Mouse (Mus musculus) layer of hippocampus, adult 2 months (tissue): ENCODE measurements around the gene Il16. TPM values are rescaled to one million over a fixed set of nuclear protein-coding genes. Genes with fewer than 3 reads are reported as not detected.
A peak's percentile ranks its signal among the peaks of the same experiment; 100 is the strongest.

Source experiments
- DNase-seq, 2 experiments: peaks; one replicate each; pipeline ENCODE4 v3.0.0; 2022; ENCODE audit warnings: low spot score in 2 of 2
- H3K27ac ChIP-seq: fragments of 200-600 bp; 2 replicates; pipeline ENCODE4 v1.8.1; 2022
- H3K4me3 ChIP-seq: fragments of 200-600 bp; 2 replicates; pipeline ENCODE4 v1.8.1; 2022; ENCODE audit warnings: mild to moderate bottlenecking
- CTCF ChIP-seq: fragments of 200-600 bp; conservative IDR thresholded peaks from 2 replicates; pipeline ENCODE4 v1.8.1; 2022; ENCODE audit warnings: antibody characterized with exemption, mild to moderate bottlenecking, moderate library complexity
- total RNA-seq, 2 experiments: library from RNA; stranded (reverse); gene quantifications; 2 replicates each; pipeline ENCODE4 v1.2.3; 2021

Il16 gene
- total RNA-seq, 2 experiments from 2014 or later: 67.3 to 70.3 TPM

- Histone ChIP-seq H3K4me3 (no peak overlapping the region), H3K27ac (no peak overlapping the region)
- no peak for DNase-seq
- no peak for TF ChIP-seq CTCF
These were observed 118.2 kb downstream of the Il16 start for GRCm38 (mm10) chr7:83627369-83627768.

GRCm38 (mm10) chr7:83626557-83627257, 118.8 kb downstream of the Il16 start:
- Histone ChIP-seq H3K27ac (no peak overlapping the region), H3K4me3 (no peak overlapping the region)
- DNase-seq: no peak
- no peak for TF ChIP-seq CTCF

GRCm38 (mm10) chr7:83624065-83624464, 121.5 kb downstream of the Il16 start:
- no peak for TF ChIP-seq CTCF
- H3K27ac ChIP-seq: no peak overlapping the region
- DNase-seq: no peak
- H3K4me3 ChIP-seq: no peak overlapping the region

- H3K27ac ChIP-seq: no peak overlapping the region
- H3K4me3 ChIP-seq: no peak overlapping the region
- no peak for DNase-seq
- no peak for TF ChIP-seq CTCF
These were observed 122.9 kb downstream of the Il16 start for GRCm38 (mm10) chr7:83622582-83622981.

- Histone ChIP-seq H3K4me3 (no peak overlapping the region), H3K27ac (no peak overlapping the region)
- no peak for TF ChIP-seq CTCF
- no peak for DNase-seq
These were observed 126.8 kb downstream of the Il16 start for GRCm38 (mm10) chr7:83618709-83619108.

- H3K27ac ChIP-seq: no peak overlapping the region
- no peak overlapping the region for H3K4me3 ChIP-seq
- no peak for TF ChIP-seq CTCF
- DNase-seq: no peak
These were observed 129.3 kb downstream of the Il16 start for GRCm38 (mm10) chr7:83616268-83616667.

GRCm38 (mm10) chr7:83615815-83616214, 129.7 kb downstream of the Il16 start:
- H3K4me3 ChIP-seq: no peak overlapping the region
- TF ChIP-seq CTCF: peak; percentile 51
- no peak overlapping the region for H3K27ac ChIP-seq
- no peak for DNase-seq

- no peak for TF ChIP-seq CTCF
- Histone ChIP-seq H3K4me3 (no peak overlapping the region), H3K27ac (no peak overlapping the region)
- no peak for DNase-seq
These were observed 130.3 kb downstream of the Il16 start for GRCm38 (mm10) chr7:83615272-83615671.

GRCm38 (mm10) chr7:83611886-83612285, 133.6 kb downstream of the Il16 start:
- TF ChIP-seq CTCF: no peak
- no peak overlapping the region for H3K27ac ChIP-seq

GRCm38 (mm10) chr7:83609891-83610290, 135.6 kb downstream of the Il16 start:
- DNase-seq: no peak
- Histone ChIP-seq H3K27ac (no peak overlapping the region), H3K4me3 (no peak overlapping the region)
- TF ChIP-seq CTCF: no peak

More at GRCm38 (mm10) chr7:83611886-83612285, 133.6 kb downstream of the Il16 start:
- no peak for DNase-seq
- no peak overlapping the region for H3K4me3 ChIP-seq

- Histone ChIP-seq H3K27ac (no peak overlapping the region), H3K4me3 (no peak overlapping the region)
- no peak for DNase-seq
- TF ChIP-seq CTCF: no peak
These were observed 138.7 kb downstream of the Il16 start for GRCm38 (mm10) chr7:83606796-83607195.

- H3K27ac ChIP-seq: no peak overlapping the region
- no peak for TF ChIP-seq CTCF
- DNase-seq: no peak
- no peak overlapping the region for H3K4me3 ChIP-seq
These were observed 141.2 kb downstream of the Il16 start for GRCm38 (mm10) chr7:83604180-83604944.

GRCm38 (mm10) chr7:83599913-83600286, 145.6 kb downstream of the Il16 start:
- no peak overlapping the region for H3K27ac ChIP-seq
- peak; percentile 83 for TF ChIP-seq CTCF
- H3K4me3 ChIP-seq: no peak overlapping the region
- peak; percentile 22 to 36 for DNase-seq
